Mouse (Mus musculus): Measurements from ENCODE around the gene Gen1. TPM values are rescaled to one million over a fixed set of nuclear protein-coding genes. Genes with fewer than 3 reads are reported as not detected.
A peak's percentile ranks its signal among the peaks of the same experiment; 100 is the strongest.

Gene Gen1
- 1 to 10 TPM; 1.1 to 1.3 TPM for total RNA-seq (2021)

DNA sequence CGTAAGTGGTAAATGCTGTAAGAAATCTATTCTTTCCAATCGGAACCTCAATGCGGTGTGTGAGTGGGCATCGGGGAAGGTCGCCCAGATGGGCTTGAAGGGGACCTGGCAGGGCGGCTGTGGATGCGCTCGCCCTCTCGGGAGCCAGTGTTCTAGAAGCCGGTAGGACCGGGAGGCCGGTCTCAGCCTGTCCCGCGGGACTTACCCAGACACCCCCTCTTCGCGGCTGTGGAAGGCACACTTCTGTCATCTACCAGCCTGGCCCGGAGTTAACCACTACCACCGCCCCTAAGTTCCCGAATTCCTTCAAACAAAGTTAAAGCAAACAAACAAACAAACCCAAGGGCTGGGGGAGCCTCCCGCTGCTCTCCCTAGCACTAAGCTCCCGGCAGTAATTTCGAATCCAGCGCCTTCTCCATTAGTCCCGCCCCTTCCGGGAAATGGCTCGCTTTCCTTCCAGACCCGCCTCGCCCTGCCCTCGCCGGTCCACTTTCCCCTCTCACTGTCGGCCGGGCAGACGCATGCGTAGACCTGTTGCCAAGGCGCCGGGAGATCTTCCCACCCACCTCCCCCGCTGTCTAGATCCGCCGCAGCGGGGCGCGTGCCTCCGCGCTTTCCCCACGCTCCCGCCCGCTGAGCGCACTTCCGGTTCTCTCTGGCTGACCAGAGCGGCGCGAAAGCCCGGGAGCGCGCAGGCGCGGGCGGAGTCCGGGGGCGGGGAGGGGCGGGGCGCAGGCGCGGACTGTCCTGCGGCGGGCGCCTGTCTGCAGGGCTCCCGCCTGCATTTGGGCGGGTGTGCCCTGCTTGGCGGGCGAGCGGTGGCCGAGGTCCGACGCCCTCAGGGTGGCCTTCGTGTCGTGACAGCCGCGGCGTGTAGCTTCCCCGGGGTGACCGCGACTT is at the start of gene Gen1, which contains the start of gene Smc6:
Gene Gen1 (minus strand): TSS at position 420 of the 900 bp plus-strand sequence.
Gene Smc6 (plus strand): TSS at position 505 of the 900 bp plus-strand sequence.
- intact Hi-C loops (cut with DNase I) = loop anchor here (2.0 kb wide), 1 partner anchor 63 kb away; no protein-coding TSS in a partner anchor
- DNase-seq (ENCODE audit: low spot score) = peak; percentile 93

DNA sequence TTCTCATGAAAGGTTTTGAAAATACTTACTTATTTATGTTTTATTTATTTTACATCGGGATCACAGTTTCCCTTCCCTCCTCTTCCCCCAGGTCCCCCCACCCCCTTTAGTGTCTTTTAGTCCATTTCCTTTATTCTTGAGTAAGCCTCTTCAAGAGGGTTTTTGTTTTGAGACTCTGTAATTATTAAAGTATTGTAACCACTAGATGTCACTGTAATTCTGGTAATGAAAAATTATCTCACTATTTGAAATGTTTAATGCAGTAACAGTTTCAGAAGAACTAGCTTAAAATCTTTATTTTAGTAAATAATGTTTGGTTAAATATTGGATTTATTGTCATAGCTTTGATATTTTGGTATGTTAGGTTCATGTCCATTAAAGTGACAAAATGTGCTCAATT is 48.2 kb upstream of the Gen1 start:
- intact Hi-C loops (cut with DNase I) = no loop called here
- no peak for DNase-seq (ENCODE audit: low spot score)

DNA sequence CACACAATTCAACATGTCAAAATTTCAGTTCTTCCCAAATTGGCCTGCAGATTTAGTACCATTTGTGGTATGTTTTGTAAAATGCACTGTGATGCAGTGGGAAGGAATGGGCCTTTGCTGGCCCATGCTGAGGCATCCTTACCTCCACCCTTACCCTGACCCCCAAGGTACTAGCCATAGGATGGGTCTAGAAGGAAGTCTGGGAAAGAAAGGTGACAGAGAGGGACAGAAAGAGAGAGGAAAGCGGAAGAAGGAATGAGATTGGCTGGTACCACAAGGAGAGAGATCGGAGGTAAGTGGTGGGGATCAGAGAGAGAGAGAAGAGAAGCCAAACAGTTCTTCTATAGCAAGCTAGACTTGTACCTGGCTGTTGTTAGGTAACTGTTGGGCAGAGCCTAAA is 45.5 kb upstream of the Gen1 start:
- DNase-seq (ENCODE audit: low spot score) = no peak
- intact Hi-C loops (cut with DNase I) = no loop called here

DNA sequence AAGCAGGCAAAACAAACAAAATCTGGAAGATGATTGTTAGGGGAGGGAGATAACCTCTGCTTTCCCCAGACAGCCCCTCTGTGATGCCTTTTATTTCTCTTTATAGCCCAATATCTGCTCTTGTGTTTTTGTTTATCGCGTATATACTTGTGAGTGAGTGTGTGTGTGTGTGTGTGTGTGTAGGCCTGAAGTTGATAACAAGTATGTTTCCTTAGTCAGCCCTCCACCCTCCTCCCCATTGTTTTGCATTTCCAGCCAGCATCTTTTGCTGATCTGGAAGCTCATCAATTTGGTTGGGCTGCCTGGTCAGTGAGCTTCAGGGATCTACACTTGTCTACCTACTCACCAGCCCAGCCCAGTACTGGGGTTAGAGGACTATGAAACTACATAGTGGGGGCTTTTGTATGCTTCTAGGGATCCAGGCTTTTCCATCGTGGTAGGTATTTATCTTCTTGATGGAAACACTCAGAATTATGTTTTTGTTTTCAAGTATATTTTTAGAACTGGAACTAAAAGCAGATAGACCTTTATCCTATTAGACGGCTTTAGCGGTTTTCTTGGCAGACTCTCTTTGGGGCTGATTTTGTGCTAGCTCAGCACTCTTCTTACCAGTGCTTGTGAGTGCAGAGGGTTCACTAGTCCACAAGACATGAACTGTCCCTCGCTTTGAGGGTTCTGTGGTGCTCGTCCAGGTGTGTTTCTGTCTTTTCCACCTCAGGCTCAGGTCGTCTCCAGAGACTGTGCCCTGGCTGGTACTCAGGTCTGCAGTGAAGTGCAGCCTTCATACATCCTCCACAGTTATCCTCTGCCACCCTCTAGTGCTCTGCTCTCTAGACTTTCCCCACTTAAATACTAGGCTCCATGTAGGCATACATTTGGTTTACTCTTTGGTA is 41.4 kb upstream of the Gen1 start:
- intact Hi-C loops (cut with DNase I) = no loop called here
- no peak for DNase-seq (ENCODE audit: low spot score)

DNA sequence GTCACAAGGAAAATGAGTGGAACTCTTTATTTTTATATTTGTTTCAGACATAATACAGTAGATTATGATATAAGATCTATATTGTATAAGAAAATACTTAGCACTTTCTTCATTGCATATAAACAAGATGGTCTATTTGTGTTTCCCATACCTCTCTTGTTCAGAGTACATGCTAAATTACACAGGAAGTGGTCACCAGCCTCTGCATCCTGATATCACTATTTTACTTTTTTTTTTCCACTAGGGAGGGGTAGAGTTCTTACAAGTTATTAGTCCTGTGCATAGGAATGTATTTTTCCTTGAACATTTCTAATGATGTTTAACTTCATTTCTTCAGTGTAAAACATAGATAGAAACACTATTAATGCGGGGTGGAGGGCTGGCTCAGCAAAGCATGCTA is 35.3 kb upstream of the Gen1 start:
- intact Hi-C loops (cut with DNase I) = no loop called here
- DNase-seq (ENCODE audit: low spot score) = no peak

DNA sequence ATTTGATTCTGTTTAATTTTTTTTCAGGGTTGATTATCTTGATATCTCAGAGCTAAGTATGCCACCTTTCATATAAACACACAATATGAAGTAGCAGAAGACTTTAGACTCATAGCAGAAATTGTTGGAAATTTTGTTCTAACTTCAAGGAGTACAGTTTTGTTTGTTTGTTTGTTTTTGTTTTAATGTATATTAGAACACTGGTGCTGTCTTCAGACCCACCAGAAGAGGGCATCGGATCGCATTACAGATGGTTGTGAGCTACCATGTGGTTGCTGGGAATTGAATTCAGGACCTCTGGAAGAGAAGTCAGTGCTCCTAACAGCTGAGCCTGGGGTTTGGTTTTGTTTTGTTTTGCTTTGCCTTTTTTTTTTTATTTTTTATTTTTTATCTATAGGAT is 20.8 kb upstream of the Gen1 start:
- intact Hi-C loops (cut with DNase I) = loop anchor here (5.0 kb wide), 1 partner anchor 89 kb away; no protein-coding TSS in a partner anchor
- no peak for DNase-seq (ENCODE audit: low spot score)

DNA sequence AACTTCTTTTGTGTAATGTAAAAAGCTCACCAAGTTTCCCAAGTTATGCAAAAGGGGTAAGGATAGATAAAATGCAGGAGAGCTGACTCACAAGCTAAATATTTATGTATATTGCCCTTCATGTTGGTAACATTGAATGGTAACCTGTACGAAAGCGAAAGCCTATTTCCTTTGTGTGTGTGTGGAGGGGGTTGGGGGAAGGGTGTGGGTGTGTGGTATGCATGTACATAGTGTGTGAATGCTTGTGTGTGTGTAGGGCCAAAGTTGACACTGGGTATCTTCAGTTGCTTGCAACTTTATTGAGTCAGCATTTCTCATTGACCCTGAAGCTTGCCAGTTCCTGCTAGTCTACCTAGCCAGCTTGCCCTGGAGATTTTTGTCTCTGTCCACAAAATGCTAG is 16.0 kb upstream of the Gen1 start:
- intact Hi-C loops (cut with DNase I) = no loop called here
- no peak for DNase-seq (ENCODE audit: low spot score)

DNA sequence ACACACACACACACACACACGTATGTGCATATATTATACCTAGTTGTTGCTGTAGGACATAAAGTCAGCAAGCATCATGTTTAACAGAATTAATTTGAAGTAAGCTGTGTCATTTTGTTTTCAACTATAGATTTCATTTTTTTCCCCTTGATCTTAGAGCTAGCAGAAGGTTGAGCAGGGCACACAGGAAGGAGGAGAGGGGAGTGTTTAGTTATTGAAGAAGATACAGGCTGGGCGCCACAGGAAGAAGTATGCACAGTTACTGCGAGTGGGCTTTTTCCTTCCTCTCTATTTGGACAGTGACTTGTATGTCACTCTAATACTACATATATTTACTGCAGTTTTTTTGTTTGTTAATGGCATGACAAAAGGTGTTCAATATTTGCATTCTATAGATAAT is 14.3 kb upstream of the Gen1 start:
- no peak for DNase-seq (ENCODE audit: low spot score)
- intact Hi-C loops (cut with DNase I) = no loop called here

DNA sequence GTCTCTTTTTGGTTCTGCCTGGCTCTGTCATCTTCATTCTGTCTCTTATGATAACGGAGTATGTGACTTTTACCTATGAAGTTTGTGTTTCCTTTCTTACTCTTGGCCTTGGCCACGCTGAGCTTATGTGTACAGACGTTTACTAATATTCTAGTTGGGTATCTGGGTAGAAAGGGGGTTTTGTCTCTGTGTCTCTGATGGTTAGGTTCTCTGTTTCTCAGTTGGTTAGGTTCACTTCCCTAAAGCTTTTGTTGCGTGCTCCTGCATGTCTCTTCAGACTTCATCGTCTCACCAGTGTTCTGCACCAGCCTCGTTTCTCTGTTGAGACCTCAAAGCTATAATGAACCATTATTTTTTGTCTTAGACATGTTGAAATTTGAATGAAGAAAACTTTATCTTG is 11.6 kb upstream of the Gen1 start:
- DNase-seq (ENCODE audit: low spot score) = no peak
- intact Hi-C loops (cut with DNase I) = no loop called here

DNA sequence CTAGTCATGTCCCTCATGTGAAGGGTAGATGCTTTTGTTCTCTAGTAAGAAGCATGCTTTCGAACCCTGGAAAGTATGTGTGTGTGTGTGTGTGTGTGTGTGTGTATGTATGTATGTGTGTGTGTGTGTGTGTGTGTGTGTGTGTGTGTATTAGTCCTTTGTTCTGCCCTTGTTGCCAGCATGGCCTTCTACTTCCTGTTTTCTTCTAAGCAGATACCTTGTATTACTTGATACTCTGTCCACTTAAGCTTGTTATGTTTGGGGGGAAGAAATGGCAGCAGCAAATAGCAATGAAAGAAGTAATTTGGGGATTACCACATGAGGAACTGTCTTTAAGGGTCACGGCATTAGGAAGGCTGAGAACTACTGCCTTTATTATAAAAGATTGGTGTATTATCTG is 11.0 kb upstream of the Gen1 start:
- intact Hi-C loops (cut with DNase I) = no loop called here
- DNase-seq (ENCODE audit: low spot score) = no peak

DNA sequence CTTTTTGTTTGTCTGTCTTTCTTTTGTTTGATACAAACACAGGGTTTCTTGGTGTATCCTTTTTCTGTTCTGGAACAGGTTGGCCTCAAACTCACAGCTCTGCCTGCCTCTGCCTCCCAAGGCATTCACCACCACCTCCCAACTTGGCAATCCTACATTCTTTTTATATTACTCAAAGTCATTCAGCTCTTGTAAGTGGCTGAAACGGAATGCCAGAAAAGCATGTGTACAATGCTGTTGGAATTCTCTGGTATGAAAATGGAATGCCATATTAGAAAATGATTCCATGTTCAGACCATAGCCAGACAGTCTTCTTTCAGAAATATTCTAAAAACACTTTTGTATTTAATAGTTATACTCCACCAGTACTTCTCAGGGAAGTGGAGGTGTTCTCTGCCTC is 7.6 kb upstream of the Gen1 start:
- intact Hi-C loops (cut with DNase I) = no loop called here
- no peak for DNase-seq (ENCODE audit: low spot score)

DNA sequence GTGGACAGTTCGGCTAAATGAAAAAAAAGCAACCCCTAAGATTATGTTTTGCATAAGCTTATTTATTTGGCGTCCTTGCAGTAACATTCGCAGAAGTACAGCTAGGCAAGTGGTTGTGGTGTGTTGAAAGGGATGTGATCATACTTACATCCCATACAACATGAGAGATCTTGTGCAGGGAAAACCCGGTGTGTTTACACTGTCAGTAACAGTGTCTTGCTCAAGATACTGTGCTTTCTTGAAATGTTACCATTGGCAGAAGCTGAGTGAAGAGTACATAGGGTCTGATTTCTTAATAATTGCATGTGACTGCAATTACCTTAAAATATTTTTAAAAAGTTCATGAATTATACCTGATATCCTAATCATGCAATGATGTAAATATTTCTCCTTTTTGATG is 7.0 kb upstream of the Gen1 start:
- intact Hi-C loops (cut with DNase I) = no loop called here
- DNase-seq (ENCODE audit: low spot score) = no peak

DNA sequence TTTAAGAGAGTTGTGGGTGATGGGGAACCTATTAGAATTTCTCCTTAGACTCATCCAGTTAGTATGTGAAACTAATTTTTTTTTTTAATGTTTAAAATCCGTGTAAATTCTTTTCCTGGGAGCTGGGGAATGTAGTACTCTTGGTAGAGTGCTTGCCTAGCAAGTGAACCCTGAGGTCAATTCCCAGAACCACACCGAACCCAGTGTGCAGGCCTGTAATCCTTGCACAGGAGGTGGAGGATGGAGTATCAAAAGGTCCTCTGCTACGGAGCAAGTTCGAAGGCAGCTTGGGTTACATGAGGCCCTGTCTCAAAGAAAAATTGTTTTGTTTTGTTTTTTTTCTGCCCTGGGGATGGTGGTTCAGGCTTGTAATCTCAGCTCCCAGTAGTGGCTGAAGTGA is 1.4 kb upstream of the Gen1 start:
- no peak for DNase-seq (ENCODE audit: low spot score)
- intact Hi-C loops (cut with DNase I) = loop anchor here (2.0 kb wide), 1 partner anchor 64 kb away; no protein-coding TSS in a partner anchor

DNA sequence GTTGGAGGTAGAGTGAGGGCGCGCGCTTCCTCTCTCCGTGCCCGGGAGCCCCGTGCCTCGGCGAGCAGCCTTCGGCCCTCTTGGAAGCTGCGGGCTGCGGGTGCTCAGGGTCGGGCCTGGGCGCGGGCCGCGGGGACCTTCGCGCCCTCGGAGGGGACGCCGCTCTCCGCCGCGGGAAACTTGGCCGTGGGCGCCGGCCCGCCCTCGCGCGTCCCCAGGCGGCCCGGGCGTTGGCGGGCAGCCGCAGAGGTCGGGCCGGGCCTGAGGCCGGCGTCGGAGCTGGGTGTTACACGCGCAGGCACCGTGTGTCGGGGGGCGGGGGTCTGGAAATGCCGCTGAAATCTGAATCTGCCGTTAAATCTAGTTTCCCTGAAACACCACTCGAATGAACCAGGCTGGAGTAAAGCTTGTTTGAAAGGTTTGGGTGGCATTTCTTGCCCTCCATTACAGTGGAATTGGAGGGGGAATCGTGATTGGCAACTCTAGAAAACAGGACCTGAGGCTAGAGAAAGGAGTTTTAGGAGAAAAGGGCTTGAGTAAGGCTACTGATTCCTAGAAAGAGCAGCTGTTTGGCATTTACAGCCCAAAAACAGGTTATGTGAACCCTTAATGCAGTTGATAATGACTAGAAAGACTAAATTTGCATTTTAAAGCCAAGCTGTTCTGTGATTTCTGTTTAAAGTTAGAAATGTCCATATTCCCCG is 833 bp upstream of the Gen1 start:
- no peak for DNase-seq (ENCODE audit: low spot score)
- intact Hi-C loops (cut with DNase I) = loop anchor here (2.0 kb wide), 1 partner anchor 64 kb away; no protein-coding TSS in a partner anchor

DNA sequence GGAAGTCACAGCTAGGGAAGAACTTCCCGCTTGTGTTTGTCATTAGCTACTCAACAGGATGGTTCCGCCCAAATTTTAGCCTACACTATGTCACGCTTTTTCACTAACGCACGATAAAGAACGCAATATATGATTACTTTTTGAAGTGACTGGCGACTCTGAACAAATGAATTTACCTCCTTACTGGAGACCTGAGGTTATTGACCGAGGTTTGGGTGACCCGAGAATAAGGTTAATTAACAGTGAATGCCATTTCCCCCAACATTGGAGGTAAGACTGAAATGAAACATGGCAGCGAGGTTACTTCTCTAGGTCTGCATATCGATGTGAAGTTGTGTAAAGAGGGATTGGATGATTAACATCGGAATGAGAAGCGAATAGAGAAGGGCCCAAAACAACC is 706 bp downstream of the Gen1 start:
- no peak for DNase-seq (ENCODE audit: low spot score)
- intact Hi-C loops (cut with DNase I) = no loop called here

DNA sequence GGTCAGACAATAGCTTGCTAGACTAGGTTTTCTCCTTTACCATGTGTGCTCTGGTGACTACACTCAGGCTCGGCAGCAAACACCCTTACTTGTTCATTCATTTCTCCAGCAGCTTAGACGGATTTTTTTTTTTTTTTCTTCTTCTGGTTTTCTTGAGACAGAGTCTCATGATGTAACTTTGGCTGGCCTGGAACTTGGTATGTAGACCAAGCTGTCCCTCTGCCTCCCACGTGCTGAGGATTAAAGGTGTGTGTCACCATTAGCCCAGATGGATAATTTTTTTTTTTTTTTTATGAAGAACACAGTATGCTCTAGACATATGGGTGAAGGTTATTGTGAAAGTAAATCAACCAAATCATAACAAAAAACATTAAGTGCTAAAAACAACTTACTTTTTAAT is 15.3 kb downstream of the Gen1 start:
- intact Hi-C loops (cut with DNase I) = no loop called here

DNA sequence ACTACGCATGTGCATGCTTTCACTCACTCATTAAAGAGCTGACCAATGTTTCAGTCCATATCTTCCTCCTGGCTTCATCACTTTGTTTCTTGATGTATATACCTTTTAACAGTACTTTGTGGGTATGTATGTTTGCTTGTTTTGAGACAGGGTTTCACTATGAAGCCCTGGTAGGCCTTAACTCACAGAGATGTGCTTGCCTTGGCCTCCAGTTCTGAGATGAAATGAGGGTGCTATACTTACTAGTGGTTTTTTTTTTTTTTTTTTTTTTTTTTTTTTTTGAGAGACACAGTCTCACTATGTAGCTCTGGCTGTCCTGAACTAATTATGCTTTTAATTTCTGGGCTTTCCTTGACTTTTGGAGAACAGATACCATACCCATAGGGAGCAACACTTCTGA is 18.1 kb downstream of the Gen1 start:
- DNase-seq (ENCODE audit: low spot score) = no peak
- intact Hi-C loops (cut with DNase I) = no loop called here

More for the DNA sequence above, 15.3 kb downstream of the Gen1 start:
- DNase-seq (ENCODE audit: low spot score) = no peak

DNA sequence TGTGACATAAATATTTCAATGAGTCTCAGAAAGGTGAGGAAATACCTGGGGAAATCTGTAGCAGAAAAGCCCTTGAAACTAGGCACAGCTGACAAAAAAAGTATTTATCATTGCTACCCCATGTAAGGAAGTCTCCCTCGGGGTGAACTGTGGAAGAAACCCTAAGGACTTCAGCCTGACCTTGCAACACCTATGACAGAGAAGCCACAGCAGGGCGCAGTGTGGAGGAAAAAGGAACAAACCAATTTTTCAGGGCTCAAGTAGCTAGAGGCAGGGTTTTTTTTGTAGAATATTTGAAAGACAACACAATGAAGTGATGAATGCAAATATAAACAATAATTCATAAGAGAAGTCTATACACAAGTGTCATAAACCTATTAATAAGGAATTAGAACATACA is 29.6 kb downstream of the Gen1 start:
- intact Hi-C loops (cut with DNase I) = no loop called here
- DNase-seq (ENCODE audit: low spot score) = no peak

DNA sequence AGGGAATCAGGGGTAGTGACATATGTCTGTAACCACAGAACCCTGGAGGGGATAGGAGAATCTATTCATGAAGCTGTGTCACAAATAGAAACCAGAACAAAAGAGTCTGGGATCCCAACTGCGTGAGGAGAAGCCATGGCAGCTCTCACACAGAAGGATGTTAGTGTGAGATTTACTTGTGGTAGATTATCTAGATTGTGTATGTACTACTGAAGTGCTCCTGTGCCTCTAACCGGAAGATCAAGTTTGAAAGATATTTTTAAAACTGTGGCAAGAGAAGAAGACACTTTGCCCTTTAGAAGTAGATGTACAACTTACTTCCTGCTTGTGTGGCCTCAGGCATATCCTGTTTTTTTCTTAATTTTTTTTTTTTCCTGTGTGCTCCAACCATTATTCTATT is 35.3 kb downstream of the Gen1 start:
- DNase-seq (ENCODE audit: low spot score) = no peak
- intact Hi-C loops (cut with DNase I) = no loop called here

Measured in heart, postnatal 25 days (tissue).